ENCODE assay signal across 21 mouse cellular contexts in genomic region chr10:8779842-8780241, GRCm38 (mm10).
"Had no signal": no experiment of that assay in that cellular context is flagged by ENCODE, and none has a peak within 500 bp of the region (broad histone marks: within the 10 kb centered on the region; RNA-seq: fewer than 3 reads in every experiment).

No protein-coding gene starts in this region.

- H3K4me2 ChIP-seq: limb, embryonic 12.5 days; limb, embryonic 15.5 days; midbrain, embryonic 11.5 days; stomach, embryonic 15.5 days had no signal

- H3K9ac ChIP-seq: limb, embryonic 12.5 days; limb, embryonic 15.5 days; stomach, embryonic 15.5 days had no signal

- H3K4me3 ChIP-seq: layer of hippocampus, adult 2 months; left cerebral cortex, adult 2 months; limb, embryonic 12.5 days; limb, embryonic 15.5 days; megakaryocyte, embryonic 14.5 days; stomach, embryonic 15.5 days had no signal

- ATAC-seq: intestine, postnatal 0 days had no signal

- H3K4me1 ChIP-seq: megakaryocyte, embryonic 14.5 days; stomach, embryonic 15.5 days had no signal

- H3K9me3 ChIP-seq: limb, embryonic 15.5 days; megakaryocyte, embryonic 14.5 days; stomach, embryonic 15.5 days had no signal

- DNase-seq: kidney, adult 2 months; kidney, postnatal 25 days; layer of hippocampus, adult 9-11 months; layer of hippocampus, postnatal 36 days; left cerebral cortex, postnatal 4 days; lung, adult 2 months; midbrain, embryonic 14.5 days; right cerebral cortex, postnatal 14 days; right cerebral cortex, postnatal 4 days; spleen, adult 18-20 months; thymus, postnatal 25 days had no signal

- H3K27me3 ChIP-seq: limb, embryonic 12.5 days; limb, embryonic 15.5 days; megakaryocyte, embryonic 14.5 days; stomach, embryonic 15.5 days had no signal

- H3K27ac ChIP-seq: kidney, postnatal 0 days; layer of hippocampus, adult 2 months; left cerebral cortex, adult 2 months; limb, embryonic 12.5 days; limb, embryonic 15.5 days; macrophage; stomach, embryonic 15.5 days had no signal
